Mouse (Mus musculus) heart, postnatal 14 days (tissue): ENCODE data around the gene Nedd4. TPM values are rescaled to one million over a fixed set of nuclear protein-coding genes. Genes with fewer than 3 reads are reported as not detected.

ENCODE experiments used
- DNase-seq, 2 experiments: peaks; one replicate each; pipeline ENCODE4 v3.0.0; 2021 to 2022
- intact Hi-C: fragments of 180-260 bp; cut with DNase I; formaldehyde crosslinking; loops from one replicate; pipeline ENCODE4 v1.15.1; 2025
- total RNA-seq, 2 experiments: library from RNA; stranded (reverse); gene quantifications; 2 replicates each; pipeline ENCODE4 v1.2.3; 2021

Nedd4 gene
- total RNA-seq, 2 experiments from 2014 or later: 405 to 416 TPM

DNA sequence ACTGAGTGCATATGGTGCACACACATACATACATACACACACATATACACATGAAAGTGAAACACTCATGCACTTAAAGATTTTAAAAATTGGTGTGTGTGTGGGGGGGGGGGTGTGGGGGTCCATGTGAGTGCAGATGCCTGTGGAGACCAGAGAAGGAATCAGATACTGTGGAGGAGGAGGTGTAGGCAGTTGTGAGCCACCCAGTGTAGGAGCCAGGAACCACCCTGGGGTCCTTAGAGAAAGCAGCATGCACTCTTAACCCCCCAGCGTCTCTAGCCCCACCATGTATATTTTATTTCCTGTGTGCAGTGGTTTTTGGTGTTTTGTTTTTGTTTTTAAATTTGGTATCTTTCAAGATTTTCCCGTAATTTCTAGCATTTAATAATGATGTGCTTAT, 45.9 kb downstream of the Nedd4 start:
- no peak for DNase-seq
- intact Hi-C loops: no loop called here

GRCm38 (mm10) chr9:72708690-72709089, 46.5 kb downstream of the Nedd4 start:
- intact Hi-C loops: no loop called here
- DNase-seq: no peak

GRCm38 (mm10) chr9:72710060-72710459, 47.9 kb downstream of the Nedd4 start:
- intact Hi-C loops: no loop called here
- DNase-seq: no peak

DNA sequence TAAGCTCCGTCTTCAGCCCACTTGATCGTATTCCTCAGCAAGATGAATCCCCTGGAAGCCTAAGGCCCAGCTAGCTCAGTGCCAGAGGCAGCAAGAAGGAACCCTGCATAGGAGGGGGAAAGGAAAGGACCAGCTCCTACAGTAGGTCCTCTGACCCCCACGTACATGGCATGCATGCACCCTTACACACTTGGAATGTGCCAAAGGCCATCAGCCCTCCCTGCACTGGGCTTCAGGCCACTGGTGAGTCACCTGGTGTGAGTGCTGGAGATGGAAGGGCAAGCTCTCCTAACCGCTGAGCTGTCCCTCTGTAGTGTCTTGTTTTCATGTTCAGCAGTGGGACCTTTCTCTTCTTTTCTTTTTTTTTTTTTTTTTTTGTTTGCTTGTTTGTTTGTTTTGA, 52.8 kb downstream of the Nedd4 start:
- peak; percentile 55 to 70 for DNase-seq
- intact Hi-C loops: loop anchor here (5.0 kb wide), 1 partner anchor 33 kb away; no protein-coding TSS in a partner anchor

GRCm38 (mm10) chr9:72716200-72716599, 54.1 kb downstream of the Nedd4 start:
- intact Hi-C loops: loop anchor here (5.0 kb wide), 1 partner anchor 34 kb away; no protein-coding TSS in a partner anchor
- DNase-seq: no peak

- no peak for DNase-seq
- intact Hi-C loops: loop anchor here (5.0 kb wide), 1 partner anchor 37 kb away; no protein-coding TSS in a partner anchor
Observed at GRCm38 (mm10) chr9:72719143-72719542, 57.0 kb downstream of the Nedd4 start.

- intact Hi-C loops: no loop called here
Observed at GRCm38 (mm10) chr9:72721221-72721620, 59.1 kb downstream of the Nedd4 start.

DNA sequence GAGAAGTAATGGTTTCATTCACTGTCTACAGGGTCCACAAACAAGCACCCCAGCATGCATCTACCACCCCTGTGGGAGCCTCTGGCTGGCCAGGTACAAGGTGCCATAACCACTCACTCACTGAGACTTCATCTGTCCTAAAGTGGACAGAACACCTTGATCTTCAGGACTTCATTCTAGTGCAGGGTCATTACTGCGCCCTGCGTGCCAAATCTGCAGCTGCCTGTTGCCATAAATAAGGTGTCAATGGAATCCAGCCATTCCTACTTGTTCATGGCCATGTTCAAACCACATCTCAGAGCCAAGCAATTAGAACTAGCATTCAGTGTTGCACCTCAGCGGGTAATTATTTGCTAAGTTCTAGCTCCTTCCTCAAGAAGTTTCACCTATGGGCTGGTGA, 60.5 kb downstream of the Nedd4 start:
- intact Hi-C loops: no loop called here
- peak in 1 of 2 experiments; percentile 29 for DNase-seq

More at GRCm38 (mm10) chr9:72721221-72721620, 59.1 kb downstream of the Nedd4 start:
- peak in 1 of 2 experiments; percentile 39 for DNase-seq

DNA sequence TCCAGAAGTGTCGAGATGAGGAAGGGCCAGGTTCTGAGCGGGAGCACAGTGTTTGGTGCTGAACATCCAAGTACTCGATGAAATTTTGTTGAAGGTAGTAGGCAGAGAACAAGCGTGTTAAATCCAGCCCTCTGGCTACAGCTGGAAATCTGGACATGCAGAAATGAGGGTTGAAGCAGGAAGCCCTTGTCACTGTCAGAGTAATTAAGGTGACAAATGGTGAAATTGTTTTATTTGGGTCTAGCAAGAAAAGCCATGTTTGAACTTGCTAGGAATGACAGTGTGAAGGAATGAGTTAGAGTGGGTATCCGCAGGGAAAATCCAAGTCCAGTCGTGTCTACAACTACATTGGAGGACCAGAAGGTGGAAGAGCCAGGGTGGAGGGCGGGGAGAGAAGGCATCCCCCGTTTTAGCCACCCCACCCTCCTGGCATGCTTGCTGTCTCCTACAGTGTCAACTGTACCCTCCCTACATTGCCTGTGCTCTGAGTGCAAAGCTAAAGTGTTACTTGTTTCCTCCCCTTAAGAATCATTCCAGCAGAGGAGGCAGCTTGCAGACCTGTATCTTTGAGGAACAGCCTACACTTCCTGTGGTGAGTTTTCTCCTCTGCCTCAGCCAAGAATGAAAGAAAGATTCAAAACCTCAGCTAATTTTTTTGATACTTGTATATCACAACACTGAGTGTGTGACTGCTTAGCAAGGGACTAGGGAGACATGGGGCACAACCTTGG, 62.5 kb downstream of the Nedd4 start:
- intact Hi-C loops: no loop called here
- DNase-seq: no peak

DNA sequence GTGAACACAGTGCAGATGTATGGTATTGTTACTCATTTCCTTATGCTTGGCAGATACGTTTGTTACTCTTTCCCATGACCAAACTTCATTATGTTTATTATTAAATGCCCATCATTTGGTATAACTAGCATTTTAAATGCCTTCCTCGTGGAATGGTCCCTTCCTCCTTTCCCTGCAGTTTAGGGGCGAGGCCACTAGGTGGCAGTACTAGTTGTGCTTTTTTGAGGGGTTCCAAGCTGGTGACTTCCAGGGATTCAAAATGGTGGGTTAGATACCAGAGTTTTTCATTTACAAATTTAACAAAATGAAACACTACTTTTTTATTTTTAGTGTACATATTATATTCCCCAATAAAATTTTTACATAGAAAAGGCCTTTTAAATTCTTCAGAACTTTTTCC, 71.8 kb downstream of the Nedd4 start:
- intact Hi-C loops: no loop called here
- peak; percentile 70 to 81 for DNase-seq

DNA sequence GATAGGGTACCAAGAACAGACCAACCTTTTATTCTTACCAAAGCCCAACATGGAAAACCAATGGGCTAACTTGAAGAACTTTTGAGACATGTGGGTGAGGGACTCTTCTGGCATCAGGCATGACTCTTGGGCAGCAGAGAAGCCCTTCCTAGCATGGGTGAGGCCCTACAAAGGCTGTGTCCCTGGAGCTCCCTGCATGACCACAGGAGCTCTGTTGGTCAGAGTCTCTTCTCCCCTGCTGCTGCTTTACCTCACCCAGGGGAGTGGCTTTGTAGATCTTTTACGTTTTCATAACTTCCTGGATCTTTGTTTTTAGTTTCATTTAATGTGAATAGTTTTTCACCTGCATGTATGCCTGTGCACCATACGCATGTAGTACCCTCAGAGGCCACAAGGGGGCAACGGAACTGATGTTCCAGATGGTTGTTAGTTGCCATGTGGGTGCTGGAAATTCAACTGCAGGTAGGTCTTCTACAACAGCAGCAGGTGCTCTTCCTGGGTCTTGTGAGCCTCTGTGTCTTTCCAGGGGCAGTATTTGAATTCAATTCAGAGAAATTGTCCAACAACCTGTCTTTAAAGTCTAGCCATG, 73.8 kb downstream of the Nedd4 start:
- intact Hi-C loops: no loop called here
- DNase-seq: peak; percentile 50 to 69

DNA sequence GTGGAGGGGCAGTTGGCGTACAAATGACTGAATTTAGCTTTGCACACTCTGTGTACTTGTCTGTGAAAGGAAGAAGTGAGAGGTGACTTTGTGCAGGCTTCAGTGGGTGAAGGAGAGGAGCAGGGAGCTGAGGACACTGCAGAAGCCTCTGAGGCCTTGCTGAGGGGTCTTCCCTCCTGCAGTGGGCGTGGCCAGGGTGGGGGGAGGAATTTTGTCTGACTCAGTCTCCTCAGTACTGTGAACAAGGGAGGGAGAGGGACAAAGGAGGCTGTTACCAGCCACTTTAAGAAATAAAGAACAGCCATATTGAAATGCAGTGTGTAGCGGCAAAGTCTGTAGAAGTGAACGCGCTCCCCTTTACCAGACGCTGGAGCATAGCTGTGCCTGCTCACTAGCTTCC, 79.1 kb downstream of the Nedd4 start:
- no peak for DNase-seq
- intact Hi-C loops: no loop called here

- intact Hi-C loops: no loop called here
- DNase-seq: no peak
Observed at GRCm38 (mm10) chr9:72746278-72746677, 84.1 kb downstream of the Nedd4 start.

DNA sequence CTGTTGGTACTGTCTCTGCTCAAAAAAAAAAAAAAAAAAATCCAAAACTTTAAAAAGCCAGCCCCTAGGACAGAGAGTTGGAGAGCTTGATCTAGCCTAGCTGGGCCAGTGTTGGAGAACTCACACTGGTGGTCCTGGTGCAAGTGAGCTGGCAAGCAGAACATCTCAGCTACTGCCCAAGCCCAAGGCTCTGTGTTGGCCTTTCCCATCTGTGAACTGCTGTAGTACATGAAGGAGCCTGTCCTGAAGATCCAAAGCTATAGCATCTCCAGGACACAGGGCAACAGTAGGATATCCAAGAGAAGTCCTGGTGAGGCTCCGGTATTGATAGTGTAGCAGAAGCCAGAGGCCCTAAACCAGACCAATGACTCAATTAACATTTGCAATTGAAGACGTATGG, 88.1 kb downstream of the Nedd4 start:
- intact Hi-C loops: no loop called here
- DNase-seq: no peak

DNA sequence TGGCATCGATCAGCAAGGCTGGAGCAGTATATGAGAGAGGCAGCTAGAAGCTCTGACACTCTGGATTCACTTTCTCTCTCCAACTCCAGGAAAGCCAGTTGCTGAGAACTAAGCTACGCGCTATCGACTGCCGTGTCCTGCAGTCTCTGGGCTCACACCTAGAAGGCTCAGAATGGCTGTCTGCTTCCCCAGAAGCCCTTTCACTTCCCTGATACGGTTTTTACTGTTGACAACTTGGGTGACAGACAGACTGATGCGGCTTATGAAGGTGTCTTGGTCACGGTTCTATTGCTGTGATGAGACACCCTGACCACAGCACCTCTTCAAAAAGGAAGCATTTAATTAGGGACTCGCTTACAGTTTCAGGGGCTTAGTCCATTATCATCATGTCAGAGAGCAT, 90.5 kb downstream of the Nedd4 start:
- intact Hi-C loops: no loop called here
- DNase-seq: no peak

GRCm38 (mm10) chr9:72753741-72754140, 91.6 kb downstream of the Nedd4 start:
- DNase-seq: no peak
- intact Hi-C loops: no loop called here

GRCm38 (mm10) chr9:72757143-72757542, 95.0 kb downstream of the Nedd4 start:
- intact Hi-C loops: no loop called here
- DNase-seq: no peak

- DNase-seq: no peak
- intact Hi-C loops: no loop called here
Observed at GRCm38 (mm10) chr9:72758705-72759131, 96.6 kb downstream of the Nedd4 start.

DNA sequence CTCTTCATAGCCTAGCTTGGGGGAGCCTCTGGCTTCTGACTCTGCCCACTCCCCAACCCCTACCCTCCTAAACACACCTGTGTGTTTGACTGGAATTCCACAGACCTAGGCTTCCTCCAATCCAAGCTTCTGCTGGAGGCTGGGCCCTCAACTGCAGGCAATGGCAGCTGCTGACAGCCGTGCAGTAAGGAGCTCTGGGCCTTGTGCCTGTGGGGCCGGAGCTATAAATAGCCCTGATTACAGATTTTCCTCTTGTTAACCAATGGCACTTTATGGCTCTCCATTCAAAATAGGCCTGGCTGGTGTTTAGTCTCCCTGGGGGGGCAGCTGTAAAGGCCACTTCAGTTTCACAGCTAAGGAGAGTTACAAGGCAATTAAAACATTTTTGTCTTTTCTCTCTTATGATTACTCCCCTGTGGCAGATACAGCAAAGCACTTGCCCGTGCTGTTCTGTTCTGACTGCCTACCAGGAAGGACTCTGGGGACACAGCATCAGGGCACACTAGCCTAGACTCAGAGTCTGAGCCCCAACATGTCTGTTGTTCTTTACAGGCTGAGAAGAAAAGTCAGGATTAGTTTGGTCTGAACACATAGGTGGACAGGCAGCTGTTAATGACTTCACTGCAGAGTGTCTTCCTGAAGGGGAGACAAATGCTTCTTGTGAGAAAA, 101.0 kb downstream of the Nedd4 start:
- peak; percentile 52 to 70 for DNase-seq
- intact Hi-C loops: no loop called here

DNA sequence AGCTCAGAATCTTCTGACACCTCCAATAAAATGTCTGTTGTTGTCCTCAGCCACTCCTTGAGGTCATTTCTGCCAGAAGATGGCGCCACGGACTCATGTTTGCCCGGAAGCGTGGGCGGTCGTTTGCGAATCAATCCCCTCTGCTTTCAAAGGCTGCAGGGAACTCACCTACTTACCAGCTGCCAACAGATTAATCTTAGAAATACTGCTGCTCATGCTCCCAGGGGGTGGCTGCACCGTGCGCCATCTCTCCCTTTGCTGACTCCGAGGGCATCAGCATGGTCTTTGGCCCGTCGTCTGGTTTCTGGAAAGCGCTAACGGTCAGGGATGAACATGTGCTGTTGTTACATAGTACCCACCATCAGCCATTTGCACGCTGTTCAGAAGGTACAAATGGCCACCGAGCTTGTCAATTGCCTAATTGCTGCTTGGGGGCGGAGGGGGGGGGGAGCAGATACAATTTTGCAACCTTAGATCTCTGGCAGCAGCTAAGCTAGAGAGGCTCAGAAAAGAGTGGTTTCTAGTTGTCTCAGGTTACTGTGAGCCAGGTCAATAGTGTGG, 104.7 kb downstream of the Nedd4 start:
- intact Hi-C loops: loop anchor here (1.0 to 5.0 kb wide), 2 partner anchors 40 to 117 kb away; partner anchors contain the start of gene Prtg
- peak; percentile 88 to 94 for DNase-seq

GRCm38 (mm10) chr9:72775022-72775421, 112.9 kb downstream of the Nedd4 start:
- DNase-seq: no peak
- intact Hi-C loops: no loop called here
